Mouse (Mus musculus) bone marrow, adult 2 months (tissue): ENCODE results near the gene Gpx5. TPM values are rescaled to one million over a fixed set of nuclear protein-coding genes. Genes with fewer than 3 reads are reported as not detected.

Experiments
- H3K27ac ChIP-seq: fragments of 200-500 bp; 2 replicates; pipeline ENCODE4 v1.5.1; 2012; ENCODE audit warnings: low read depth, mild to moderate bottlenecking, control low read depth, inconsistent platforms, low read length; ENCODE audit not compliant: control insufficient read depth, poor library complexity, insufficient read depth
- H3K4me1 ChIP-seq: fragments of 200-500 bp; 2 replicates; pipeline ENCODE4 v1.6.1; 2011; ENCODE audit warnings: low read length; ENCODE audit not compliant: control insufficient read depth, insufficient read depth
- H3K4me3 ChIP-seq: fragments of 200-500 bp; replicated peaks from 2 replicates; pipeline ENCODE3; 2011; ENCODE audit warnings: mild to moderate bottlenecking, low read depth, low read length, control low read depth; ENCODE audit not compliant: control insufficient read depth
- CTCF ChIP-seq: fragments of 200-500 bp; IDR thresholded peaks from 2 replicates; pipeline ENCODE4 v1.5.1; 2011; ENCODE audit warnings: low read length, control low read depth; ENCODE audit not compliant: control insufficient read depth, insufficient read depth
- POLR2A ChIP-seq: fragments of 200-500 bp; IDR thresholded peaks from 2 replicates; pipeline ENCODE4 v1.6.1; 2011; ENCODE audit warnings: low read depth, mild to moderate bottlenecking, control low read depth, low read length, borderline replicate concordance; ENCODE audit not compliant: control insufficient read depth
- WGBS: fragments of 180-500 bp; shearing (Covaris S2); methylation state at CpG from one replicate; pipeline ENCODE4 v1.1.7; 2018; 5-methylcytosine and 5-hydroxymethylcytosine counted together
- polyA plus RNA-seq: library from polyadenylated mRNA; stranded (reverse); fragments of >200 nt; gene quantifications from 2 replicates; pipeline ENCODE4 v1.2.4, GENCODE M21; 2011; ENCODE audit warnings: low replicate concordance; ENCODE audit not compliant: missing spikeins, insufficient read depth, insufficient read length

Gene Gpx5
- polyA plus RNA-seq, 1 experiment, result not detected

- H3K27ac ChIP-seq, result no peak overlapping the region
- no peak for TF ChIP-seq POLR2A
- TF ChIP-seq CTCF, result no peak
- under 1% methylated on average over 25 of the region's 25 CpGs for WGBS
- no peaks in the 10 kb centered on the region; the same call in 1 of the 2 replicates for H3K4me1 ChIP-seq
- peak overlapping the region; percentile 42 for H3K4me3 ChIP-seq
These were observed 16.5 kb downstream of the Gpx5 start for GRCm38 (mm10) chr13:21275815-21276550.

- 1% methylated on average over 29 of the region's 29 CpGs for WGBS
- H3K4me3 ChIP-seq, result peak overlapping the region; percentile 52
- TF ChIP-seq CTCF (no peak), POLR2A (no peak)
- no peak overlapping the region for H3K27ac ChIP-seq
- no peaks in the 10 kb centered on the region; the same call in 1 of the 2 replicates for H3K4me1 ChIP-seq
These were observed 17.3 kb downstream of the Gpx5 start for GRCm38 (mm10) chr13:21275021-21275814.

GRCm38 (mm10) chr13:21268262-21268661, 24.3 kb downstream of the Gpx5 start:
- H3K4me3 ChIP-seq, result no peak overlapping the region
- TF ChIP-seq CTCF, result no peak
- TF ChIP-seq POLR2A, result no peak
- H3K4me1 ChIP-seq, result no peaks in the 10 kb centered on the region
- H3K27ac ChIP-seq, result no peak overlapping the region
- WGBS, result 16% methylated on average over 1 of the region's 1 CpGs

GRCm38 (mm10) chr13:21267541-21267940, 25.0 kb downstream of the Gpx5 start:
- 67% methylated on average over 4 of the region's 4 CpGs for WGBS
- Histone ChIP-seq H3K4me3 (no peak overlapping the region), H3K4me1 (no peaks in the 10 kb centered on the region), H3K27ac (no peak overlapping the region)
- no peak for TF ChIP-seq POLR2A
- TF ChIP-seq CTCF, result no peak

- H3K27ac ChIP-seq, result no peak overlapping the region
- WGBS, result 57% methylated on average over 2 of the region's 2 CpGs
- no peak overlapping the region for H3K4me3 ChIP-seq
- H3K4me1 ChIP-seq, result no peaks in the 10 kb centered on the region
- TF ChIP-seq POLR2A (no peak), CTCF (no peak)
These were observed 26.8 kb downstream of the Gpx5 start for GRCm38 (mm10) chr13:21265736-21266135.

- TF ChIP-seq CTCF (no peak), POLR2A (no peak)
- Histone ChIP-seq H3K4me1 (no peaks in the 10 kb centered on the region), H3K27ac (no peak overlapping the region), H3K4me3 (no peak overlapping the region)
- 7% methylated on average over 11 of the region's 11 CpGs for WGBS
These were observed 28.2 kb downstream of the Gpx5 start for GRCm38 (mm10) chr13:21264366-21264765.

GRCm38 (mm10) chr13:21263910-21264309, 28.6 kb downstream of the Gpx5 start:
- no peak overlapping the region for H3K4me3 ChIP-seq
- no peak overlapping the region for H3K27ac ChIP-seq
- TF ChIP-seq CTCF (no peak), POLR2A (no peak)
- H3K4me1 ChIP-seq, result no peaks in the 10 kb centered on the region
- 7% methylated on average over 11 of the region's 11 CpGs for WGBS

- TF ChIP-seq CTCF, result no peak
- TF ChIP-seq POLR2A, result no peak
- Histone ChIP-seq H3K4me3 (no peak overlapping the region), H3K27ac (no peak overlapping the region), H3K4me1 (no peaks in the 10 kb centered on the region)
- 44% methylated on average over 4 of the region's 4 CpGs for WGBS
These were observed 29.6 kb downstream of the Gpx5 start for GRCm38 (mm10) chr13:21262787-21263461.
